Mouse (Mus musculus): ENCODE results near the gene Osm.

Gene Osm

DNA sequence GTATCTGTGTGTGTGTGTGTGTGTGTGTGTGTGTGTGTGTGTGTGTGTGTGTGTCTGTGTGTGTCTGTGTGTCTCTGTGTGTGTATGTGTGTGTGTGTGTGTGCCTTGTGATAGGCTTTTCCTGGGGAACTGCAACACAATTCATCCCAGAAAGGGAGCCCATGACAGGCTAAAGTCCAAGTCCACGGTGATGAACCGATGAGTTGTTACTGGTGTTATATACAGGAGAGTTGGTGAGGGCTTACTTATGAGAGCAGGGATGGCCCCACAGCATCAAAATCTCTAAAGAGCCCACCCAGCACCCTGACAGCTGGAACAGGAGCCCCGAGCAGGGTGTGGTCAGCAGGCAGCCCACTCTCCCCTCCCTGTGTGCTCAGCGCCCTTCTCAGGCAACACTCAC is 5.0 kb downstream of the Osm start:
- no peak for DNase-seq

- DNase-seq: no peak
These were observed 9.9 kb downstream of the Osm start for GRCm38 (mm10) chr11:4246126-4246525.

DNA sequence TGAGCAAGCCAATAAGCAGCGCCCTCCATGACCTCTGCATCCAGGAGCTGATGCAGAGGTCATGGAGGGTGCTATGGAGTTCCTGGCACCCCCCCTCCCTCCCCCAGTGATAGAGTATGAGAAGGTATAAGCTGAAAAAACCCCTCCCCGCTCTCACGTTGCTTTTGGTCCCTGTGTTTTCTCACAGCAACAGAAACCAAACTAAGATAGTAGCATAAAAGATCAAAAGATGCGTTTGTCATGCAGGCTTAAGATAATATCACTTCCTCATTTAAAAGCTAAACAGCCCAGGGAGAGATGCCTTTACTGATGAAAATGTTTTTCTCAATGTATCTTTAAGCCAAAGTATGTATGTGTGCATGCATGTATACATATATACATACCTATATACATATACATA is 10.4 kb downstream of the Osm start:
- no peak for DNase-seq

- DNase-seq: no peak
These were observed 11.2 kb downstream of the Osm start for GRCm38 (mm10) chr11:4247201-4247959.

DNA sequence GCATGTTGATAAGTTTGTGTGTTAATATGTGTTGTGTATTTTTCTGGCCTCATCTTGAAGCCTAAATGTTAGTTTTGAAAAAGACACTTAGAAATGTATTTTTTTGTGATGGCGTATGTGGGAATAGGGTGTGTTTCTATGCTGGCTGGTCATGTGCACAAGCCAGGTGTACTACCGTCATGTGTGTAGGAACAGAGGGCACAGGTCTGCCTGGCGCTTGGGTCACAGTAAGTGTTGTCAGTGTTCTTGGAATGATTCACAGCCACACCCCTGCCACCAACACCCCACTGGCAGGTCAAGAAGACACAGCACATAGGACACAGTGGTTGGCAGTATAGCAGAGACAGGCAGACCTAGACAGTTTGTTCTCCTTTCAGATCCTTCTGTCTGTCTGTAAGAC is 12.9 kb downstream of the Osm start:
- DNase-seq: no peak

GRCm38 (mm10) chr11:4250290-4250689 is 14.1 kb downstream of the Osm start:
- DNase-seq: no peak

- DNase-seq: no peak
These were observed 15.2 kb downstream of the Osm start for GRCm38 (mm10) chr11:4251376-4251775.

DNA sequence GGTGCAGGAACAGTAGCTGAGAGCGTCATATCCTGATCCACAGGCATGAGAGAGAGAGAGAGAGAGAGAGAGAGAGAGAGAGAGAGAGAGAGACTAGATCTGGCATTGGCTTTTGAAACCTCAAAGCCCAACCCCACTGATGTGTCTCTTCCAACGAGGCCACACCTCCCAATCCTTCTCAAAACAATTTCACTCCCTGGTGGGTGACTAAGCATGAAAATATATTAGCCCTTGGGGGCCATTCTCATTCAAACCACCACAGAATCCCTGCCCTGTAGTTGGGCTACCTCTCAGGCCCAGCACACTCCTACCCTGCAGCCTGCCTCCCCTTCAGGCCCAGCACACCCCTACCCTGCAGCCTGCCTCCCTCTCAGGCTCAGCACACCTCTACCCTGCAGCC is 16.7 kb downstream of the Osm start:
- DNase-seq: no peak

- DNase-seq: no peak
These were observed 20.8 kb downstream of the Osm start, which contains the start of gene Lif for GRCm38 (mm10) chr11:4256846-4257607. Gene Lif (plus strand): TSS chr11:4257557.

DNA sequence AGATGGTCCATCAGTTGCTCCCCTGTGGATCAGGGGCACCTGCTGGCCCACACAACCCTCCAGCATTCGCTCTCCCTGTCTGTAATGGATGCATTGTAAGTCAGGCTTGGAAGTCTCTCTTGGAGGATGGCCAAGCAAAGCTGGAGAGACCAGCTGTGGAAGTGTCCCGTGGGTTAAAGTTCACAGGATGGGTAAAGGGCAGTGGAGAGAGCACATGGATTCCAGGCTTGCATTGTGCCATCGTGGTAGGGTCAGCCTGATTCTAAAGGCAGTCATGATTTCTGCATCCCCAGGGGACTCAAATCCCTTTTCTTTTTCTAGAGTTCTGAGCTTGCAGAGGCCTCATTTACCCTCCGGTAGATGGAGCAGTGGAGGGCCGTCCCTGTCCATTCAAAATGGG is 21.5 kb downstream of the Osm start:
- peak; percentile 69 for DNase-seq

DNA sequence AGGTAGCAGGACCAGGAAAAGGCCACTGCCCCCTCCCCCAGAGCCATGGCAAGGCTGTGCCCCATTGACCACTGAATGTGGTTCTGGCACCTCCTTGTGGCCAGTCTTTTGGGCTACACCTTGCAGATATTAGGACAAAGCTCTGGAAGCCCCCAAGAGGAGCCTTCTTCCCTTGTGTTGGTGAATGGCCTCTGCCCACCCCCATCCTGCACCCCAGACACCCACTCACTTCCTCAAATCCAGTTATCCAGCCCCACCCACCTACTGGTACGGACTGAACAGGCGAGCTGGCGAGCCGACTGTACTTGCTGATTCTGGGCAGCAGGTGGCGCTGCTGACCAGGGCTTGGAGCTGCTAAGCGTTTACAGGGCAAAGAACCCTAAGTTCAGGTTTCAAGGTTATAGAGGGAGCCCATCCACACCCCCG is 22.4 kb downstream of the Osm start:
- peak; percentile 89 for DNase-seq

GRCm38 (mm10) chr11:4260463-4261187 is 24.4 kb downstream of the Osm start:
- DNase-seq: peak; percentile 79

DNA sequence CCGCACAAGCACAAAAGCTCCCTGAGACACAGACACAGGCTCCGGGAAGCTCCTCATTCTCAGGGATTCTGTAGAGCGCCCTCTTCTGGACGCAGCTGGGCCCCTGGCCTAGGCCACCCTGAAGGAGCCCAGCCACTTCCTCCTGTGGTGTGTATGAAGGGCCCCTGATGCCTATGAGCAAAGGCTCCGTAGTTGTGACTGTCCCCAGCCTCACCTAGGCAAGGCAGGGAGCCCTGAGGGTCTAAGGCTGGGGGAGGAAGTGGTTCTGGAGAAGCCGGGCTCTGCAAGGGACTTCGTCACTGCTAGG is 24.9 kb downstream of the Osm start:
- peak; percentile 77 for DNase-seq

- peak; percentile 75 for DNase-seq
These were observed 25.7 kb downstream of the Osm start for GRCm38 (mm10) chr11:4261969-4262368.

DNA sequence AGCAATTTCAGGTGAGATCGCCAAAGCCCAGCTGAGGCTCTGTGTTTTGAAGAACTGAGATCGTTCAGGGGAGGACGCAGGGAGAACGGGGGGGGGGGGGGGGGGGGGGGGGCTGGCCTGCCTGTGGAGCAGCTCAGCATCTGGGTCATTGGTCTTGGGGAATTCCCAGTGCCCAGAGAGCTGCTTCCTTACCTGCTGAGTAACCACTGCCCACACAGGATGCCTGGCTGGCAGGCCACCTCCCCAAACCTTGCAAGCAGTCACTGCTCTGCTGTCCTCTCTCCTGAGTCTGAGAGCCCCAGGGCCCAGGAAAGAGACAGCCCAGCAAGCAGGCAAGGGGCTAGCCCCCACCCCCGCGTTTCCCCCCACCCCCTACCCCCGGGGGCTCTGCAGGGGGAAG is 26.6 kb downstream of the Osm start:
- DNase-seq: no peak

DNA sequence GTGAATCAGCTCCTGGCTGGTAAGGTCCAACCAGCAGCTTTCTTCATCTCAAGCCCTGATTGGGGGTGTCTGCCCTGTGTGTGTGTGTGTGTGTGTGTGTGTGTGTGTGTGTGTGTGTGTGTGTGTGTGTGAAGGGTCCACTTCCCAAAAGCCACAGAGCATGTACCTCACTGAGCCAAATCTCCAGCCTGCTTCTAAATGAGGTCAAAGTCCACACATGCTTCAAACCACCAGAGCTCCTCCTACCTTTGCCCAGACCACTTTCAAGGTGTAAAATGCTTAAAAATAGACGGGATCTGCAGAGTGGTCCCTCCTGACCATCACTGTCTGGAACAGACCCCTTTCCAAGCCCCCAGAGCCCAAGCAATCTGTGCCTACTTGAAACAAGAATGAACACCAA is 27.1 kb downstream of the Osm start:
- DNase-seq: no peak

DNA sequence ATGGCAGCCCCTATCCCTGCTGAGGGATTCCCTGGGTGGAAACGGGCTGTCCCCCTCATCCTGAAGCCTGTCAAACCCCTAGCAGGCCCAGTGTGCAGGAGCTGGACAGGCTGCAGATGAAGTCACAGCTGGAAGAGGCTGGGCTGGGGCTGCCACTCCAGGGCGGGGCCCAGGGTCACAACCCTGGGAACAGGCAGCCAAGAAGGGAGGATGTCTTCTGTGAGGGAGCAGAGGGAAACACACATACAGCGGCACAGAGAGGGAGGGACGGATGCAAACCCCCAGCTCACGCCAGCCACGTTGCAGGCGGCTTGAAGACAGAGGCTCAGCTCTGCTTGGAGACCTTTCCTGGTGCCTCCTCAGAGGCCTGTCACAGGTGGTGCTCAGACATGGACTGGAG is 27.8 kb downstream of the Osm start:
- DNase-seq: peak; percentile 71

GRCm38 (mm10) chr11:4266271-4267201 is 30.3 kb downstream of the Osm start:
- DNase-seq: peak; percentile 78

DNA sequence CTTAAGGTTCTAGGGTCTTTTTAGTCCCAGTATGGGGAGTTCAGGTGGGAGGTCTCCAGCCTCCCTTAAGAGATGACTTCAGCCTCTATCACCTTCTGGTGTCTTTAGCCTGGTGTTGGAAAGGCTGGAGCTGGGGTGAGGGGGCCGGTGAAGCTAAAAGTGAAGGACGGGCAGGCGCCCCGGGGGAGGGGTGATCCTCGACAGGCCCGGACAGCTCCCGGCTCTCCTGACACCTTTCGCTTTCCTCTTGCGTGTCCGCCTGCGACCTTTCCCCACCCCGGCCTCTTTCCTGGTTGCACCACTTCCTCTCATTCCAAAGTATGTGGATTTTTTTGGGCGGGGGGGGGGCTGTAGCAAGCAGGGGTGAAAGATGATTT is 31.0 kb downstream of the Osm start:
- peak; percentile 46 for DNase-seq

DNA sequence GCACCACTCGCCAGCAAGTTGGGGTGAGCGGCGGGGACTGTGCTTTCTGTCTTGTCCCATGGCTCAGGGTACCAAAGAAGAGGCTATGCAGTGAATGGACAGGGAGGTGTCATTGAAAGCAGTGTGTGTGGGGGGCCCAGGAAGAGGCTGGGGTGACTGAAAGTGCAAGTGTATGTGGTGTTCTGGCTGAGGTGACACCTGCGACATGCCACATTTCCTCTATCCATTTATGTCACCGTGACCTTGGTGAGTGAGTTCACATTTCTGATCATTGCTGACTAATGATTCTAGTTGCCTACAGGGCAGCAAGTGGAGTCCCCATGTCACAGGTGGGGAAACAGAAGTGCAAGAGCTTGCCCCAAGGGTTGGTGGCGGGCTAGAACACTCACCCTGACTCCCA is 32.3 kb downstream of the Osm start:
- DNase-seq: no peak

DNA sequence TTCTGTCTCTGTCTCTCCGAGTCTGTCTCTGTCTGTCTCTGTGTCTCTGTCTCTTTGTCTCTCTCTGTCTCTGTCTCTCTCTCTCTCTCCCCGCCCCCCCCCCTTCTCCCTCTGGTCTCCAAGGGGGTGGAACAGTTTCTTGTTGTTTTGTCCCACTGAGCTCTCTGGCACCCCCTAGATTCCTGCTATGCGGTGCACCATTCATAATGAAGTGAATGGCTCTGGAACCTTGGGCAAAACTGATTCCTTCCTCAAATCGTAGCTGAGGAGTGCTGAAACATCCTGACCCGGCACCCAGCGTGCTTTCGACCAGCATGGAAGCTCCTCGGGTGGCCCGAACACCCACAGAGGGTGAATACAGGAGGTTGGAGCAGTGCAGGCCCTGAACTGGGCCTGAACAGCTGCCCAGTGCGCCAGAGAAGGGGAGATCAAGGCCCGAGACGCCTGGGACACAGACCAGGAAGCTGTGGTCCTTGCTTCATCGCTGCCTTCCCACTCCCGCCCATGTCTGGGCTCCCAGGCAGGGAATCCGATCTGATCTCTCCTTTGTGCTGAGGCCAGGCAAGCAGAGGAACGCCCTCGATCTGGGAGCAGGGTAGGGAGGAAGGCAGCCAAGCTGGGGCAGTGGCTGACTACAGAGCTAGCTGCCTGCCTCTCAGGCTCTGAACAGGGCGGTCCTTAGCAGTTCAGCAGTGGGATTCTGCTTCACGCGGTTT is 34.7 kb downstream of the Osm start:
- peak; percentile 45 for DNase-seq

GRCm38 (mm10) chr11:4271544-4271943 is 35.3 kb downstream of the Osm start:
- DNase-seq: no peak

Data from kidney, postnatal 10 days (tissue).